Mouse (Mus musculus) myocyte (in vitro differentiated cells): ENCODE results near the gene Adgb. TPM values are rescaled to one million over a fixed set of nuclear protein-coding genes. Genes with fewer than 3 reads are reported as not detected.

ENCODE experiments used
- H3K27me3 ChIP-seq: one replicate; pipeline ENCODE4 v1.6.1; 2011; ENCODE audit not compliant: control insufficient read depth, insufficient read depth, insufficient read length
- H3K36me3 ChIP-seq: one replicate; pipeline ENCODE4 v1.6.1; 2011; ENCODE audit not compliant: control insufficient read depth, insufficient read depth
- H3K4me2 ChIP-seq: one replicate; pipeline ENCODE4 v1.6.1; 2011; ENCODE audit warnings: low read depth, control low read depth
- H3K4me3 ChIP-seq: one replicate; pipeline ENCODE4 v1.5.1; 2011; ENCODE audit warnings: mild to moderate bottlenecking, control low read depth, moderate library complexity
- H3K79me2 ChIP-seq: one replicate; pipeline ENCODE4 v1.6.1; 2011; ENCODE audit not compliant: control insufficient read depth, insufficient read depth
- H3ac ChIP-seq: one replicate; pipeline ENCODE4 v1.6.1; 2011; ENCODE audit not compliant: control insufficient read depth, insufficient read length
- CEBPB ChIP-seq: IDR thresholded peaks from 2 replicates; pipeline ENCODE4 v1.6.1; 2011; ENCODE audit warnings: mild to moderate bottlenecking, moderate library complexity; ENCODE audit not compliant: poor library complexity, insufficient read depth, severe bottlenecking
- E2F4 ChIP-seq: IDR thresholded peaks from one replicate; pipeline ENCODE4 v1.6.1; 2011; ENCODE audit warnings: mild to moderate bottlenecking, control low read depth, moderate library complexity; ENCODE audit not compliant: insufficient read depth
- MYOD1 ChIP-seq, 3 experiments: IDR thresholded peaks; one replicate each; pipeline ENCODE4 v1.6.1; 2011; ENCODE audit warnings: control low read depth in 2 of 3, low read depth in 2 of 3, mild to moderate bottlenecking in 2 of 3, moderate library complexity in 1 of 3; ENCODE audit not compliant: insufficient read length in 2 of 3, control insufficient read depth in 1 of 3
- MYOG ChIP-seq, 3 experiments: IDR thresholded peaks; one replicate each; pipeline ENCODE4 v1.6.1; 2011; ENCODE audit warnings: control low read depth in 2 of 3, low read depth in 2 of 3, mild to moderate bottlenecking in 2 of 3; ENCODE audit not compliant: insufficient read length in 2 of 3, control insufficient read depth in 1 of 3, insufficient read depth in 1 of 3
- POLR2A ChIP-seq: IDR thresholded peaks from one replicate; pipeline ENCODE4 v1.6.1; 2011; ENCODE audit warnings: low read depth, mild to moderate bottlenecking, control low read depth, moderate library complexity; ENCODE audit not compliant: insufficient read length
- SRF ChIP-seq: IDR thresholded peaks from one replicate; pipeline ENCODE4 v1.6.1; 2011; ENCODE audit warnings: low read depth; ENCODE audit not compliant: control insufficient read depth, insufficient read length
- TCF12 ChIP-seq: IDR thresholded peaks from one replicate; pipeline ENCODE4 v1.6.1; 2011; ENCODE audit warnings: mild to moderate bottlenecking, control low read depth; ENCODE audit not compliant: poor library complexity, insufficient read depth, severe bottlenecking
- TCF3 ChIP-seq: IDR thresholded peaks from one replicate; pipeline ENCODE4 v1.6.1; 2011; ENCODE audit warnings: low read depth, control low read depth; ENCODE audit not compliant: insufficient read length
- USF1 ChIP-seq: IDR thresholded peaks from one replicate; pipeline ENCODE4 v1.6.1; 2011; ENCODE audit warnings: low read depth, mild to moderate bottlenecking, control low read depth, moderate library complexity
- polyA plus RNA-seq: library from polyadenylated mRNA; unstranded; fragments of >200 nt; fragmentation: generic; extraction: Trizol; gene quantifications from one replicate; pipeline ENCODE4 v1.2.1, GENCODE M21; 2012; ENCODE audit warnings: missing spikeins

Gene Adgb
- polyA plus RNA-seq, 1 experiment = not detected

DNA sequence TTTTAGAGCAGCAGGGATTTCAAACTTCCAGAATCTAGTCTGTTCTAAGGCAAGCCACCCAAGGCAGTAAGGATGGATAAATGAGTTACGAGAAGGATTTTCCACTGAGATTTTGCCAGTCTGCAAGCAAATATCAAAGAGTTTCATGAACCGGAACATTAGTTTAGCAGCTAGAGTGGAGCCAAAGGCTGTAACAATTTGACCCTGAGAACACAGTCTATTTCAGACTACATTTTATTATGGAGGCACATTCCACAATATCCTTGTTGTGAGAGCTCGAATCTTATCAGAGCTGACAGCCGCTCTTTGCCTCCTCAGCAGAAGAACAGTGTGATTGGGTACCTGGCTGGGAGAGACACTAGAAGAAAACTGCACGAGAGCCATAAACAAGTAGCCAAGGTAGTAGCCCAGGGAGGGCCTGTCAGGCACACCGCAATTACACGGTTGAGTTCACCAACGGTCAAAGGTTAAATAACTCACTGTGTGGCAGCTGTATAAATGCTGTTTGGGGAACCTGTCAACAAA is 171.1 kb downstream of the Adgb start:
- TF ChIP-seq MYOD1 (IDR thresholded peaks at IDR 0.05; ENCODE audit: control insufficient read depth in 1 of 3, insufficient read length in 2 of 3, low read depth in 2 of 3) = peak in 2 of 3 experiments; percentile 7 to 37
- no peak for TF ChIP-seq E2F4
- Histone ChIP-seq H3K27me3 (no peaks in the 10 kb centered on the region), H3K4me3 (no peak overlapping the region), H3K36me3 (no peaks in the 10 kb centered on the region), H3K79me2 (no peaks in the 10 kb centered on the region), H3K4me2 (peak overlapping the region; percentile 40), H3ac (no peak overlapping the region)

DNA sequence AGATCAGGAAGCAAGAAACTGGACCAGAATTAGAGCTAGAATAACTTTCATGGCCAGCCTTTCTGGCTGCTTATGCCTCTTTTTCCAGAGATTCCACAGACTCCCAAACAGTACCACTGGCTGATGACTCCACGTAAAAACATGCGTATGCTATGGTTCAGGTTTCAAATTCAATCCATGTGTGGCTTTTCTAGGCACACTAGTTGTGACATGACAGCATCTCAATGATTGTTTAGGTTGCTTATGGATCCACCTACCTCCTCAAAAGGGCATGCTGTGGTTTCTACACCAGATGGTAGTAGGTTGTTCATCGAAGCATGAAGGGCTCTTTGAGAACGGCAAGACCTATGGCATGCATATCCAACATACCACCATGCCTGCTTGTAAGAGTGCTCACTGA is 172.1 kb downstream of the Adgb start:
- Histone ChIP-seq H3K79me2 (no peaks in the 10 kb centered on the region), H3K4me2 (peak overlapping the region; percentile 3), H3K27me3 (no peaks in the 10 kb centered on the region), H3K4me3 (no peak overlapping the region), H3ac (no peak overlapping the region), H3K36me3 (no peaks in the 10 kb centered on the region)
- TF ChIP-seq POLR2A = no peak
- TF ChIP-seq MYOG (IDR thresholded peaks at IDR 0.05; ENCODE audit: control insufficient read depth in 1 of 3, insufficient read depth in 1 of 3, insufficient read length in 2 of 3, low read depth in 2 of 3) = no peak

GRCm38 (mm10) chr10:10287221-10287867 is 184.8 kb downstream of the Adgb start:
- Histone ChIP-seq H3K4me2 (no peak overlapping the region), H3K79me2 (no peaks in the 10 kb centered on the region), H3K36me3 (no peaks in the 10 kb centered on the region), H3ac (no peak overlapping the region), H3K27me3 (no peaks in the 10 kb centered on the region), H3K4me3 (no peak overlapping the region)
- no peak for TF ChIP-seq TCF3
- no peak for TF ChIP-seq SRF
- TF ChIP-seq USF1 = no peak
- TF ChIP-seq E2F4 = no peak
- TF ChIP-seq TCF12 = no peak
- no peak for TF ChIP-seq CEBPB

Other genes with a start within 250 kb of the Adgb start
- gene Rab32, start 85.9 kb upstream of the Adgb start, polyA plus RNA-seq = 2.6 TPM
- not detected for gene Gm10944, start 209.0 kb upstream of the Adgb start, polyA plus RNA-seq